Mouse (Mus musculus) inflammation-experienced regulatory T-cells, adult 6 months (primary cell): ENCODE data around the gene Zfp784. TPM values are rescaled to one million over a fixed set of nuclear protein-coding genes. Genes with fewer than 3 reads are reported as not detected.

Source experiments
- polyA plus RNA-seq, 3 experiments: library from polyadenylated mRNA; unstranded; fragments of 100-300 nt; shearing (Covaris generic); gene quantifications; one replicate each; pipeline ENCODE4 v1.2.1; 2017

Gene Zfp784
- polyA plus RNA-seq, 3 experiments from 2014 or later: 3.0 to 5.1 (median 3.7) TPM

Other genes starting within 250 kb of the Zfp784 start
- gene Tmem238, start 248.8 kb downstream of the Zfp784 start, polyA plus RNA-seq: under 1 TPM in 1 of 3 experiments, not detected in 2; 0.90 TPM
- 100 to 1,000 TPM; 324 to 638 (median 419) TPM for gene Rpl28, start 245.6 kb downstream of the Zfp784 start, polyA plus RNA-seq
- gene Ube2s, start 225.9 kb downstream of the Zfp784 start, polyA plus RNA-seq: 10 to 100 TPM; 13.2 to 64.5 (median 31.1) TPM
- gene Shisa7, start 193.8 kb downstream of the Zfp784 start, polyA plus RNA-seq: not detected
- gene Isoc2b, start 168.2 kb downstream of the Zfp784 start, polyA plus RNA-seq: 10 to 100 TPM; 26.6 to 36.5 (median 34.4) TPM
- gene Isoc2a, start 161.3 kb downstream of the Zfp784 start, polyA plus RNA-seq: under 1 TPM; 0.58 to 0.92 (median 0.70) TPM
- gene Gm36210, start 131.9 kb downstream of the Zfp784 start, polyA plus RNA-seq: not detected
- 1 to 10 TPM in 2 of 3 experiments, under 1 TPM in 1; 0.93 to 1.8 (median 1.6) TPM for gene Zfp628, start 123.2 kb downstream of the Zfp784 start, polyA plus RNA-seq
- under 1 TPM in 2 of 3 experiments, not detected in 1; 0.34 to 0.44 TPM for gene Nat14, start 116.4 kb downstream of the Zfp784 start, polyA plus RNA-seq
- gene Ssc5d, start 112.7 kb downstream of the Zfp784 start, polyA plus RNA-seq: not detected
- gene Sbk2, start 74.0 kb downstream of the Zfp784 start, polyA plus RNA-seq: 1 to 10 TPM in 2 of 3 experiments, not detected in 1; 1.2 to 2.0 TPM
- not detected for gene Sbk3, start 67.3 kb downstream of the Zfp784 start, polyA plus RNA-seq
- gene Zfp579, start 42.3 kb downstream of the Zfp784 start, polyA plus RNA-seq: 1 to 10 TPM; 4.3 to 6.0 (median 5.1) TPM
- gene Zfp524, start 24.0 kb downstream of the Zfp784 start, polyA plus RNA-seq: 10 to 100 TPM; 34.4 to 44.7 (median 38.9) TPM
- gene Fiz1, start 23.7 kb downstream of the Zfp784 start, polyA plus RNA-seq: 10 to 100 TPM in 1 of 3 experiments, 1 to 10 TPM in 2; 7.2 to 15.1 (median 7.9) TPM
- gene Gm44973, start 22.9 kb downstream of the Zfp784 start, polyA plus RNA-seq: 10 to 100 TPM in 2 of 3 experiments, 1 to 10 TPM in 1; 7.8 to 17.2 (median 10.8) TPM
- 1 to 10 TPM; 2.5 to 6.7 (median 5.2) TPM for gene Zfp865, start 18.1 kb downstream of the Zfp784 start, polyA plus RNA-seq
- not detected for gene Ccdc106, start 17.9 kb downstream of the Zfp784 start, polyA plus RNA-seq
- gene 4632433K11Rik, start 4.3 kb downstream of the Zfp784 start, polyA plus RNA-seq: not detected
- 1 to 10 TPM in 1 of 3 experiments, under 1 TPM in 2; 0.77 to 1.3 (median 0.93) TPM for gene Zfp580, start 13.1 kb upstream of the Zfp784 start, polyA plus RNA-seq
- gene U2af2, start 23.7 kb upstream of the Zfp784 start, polyA plus RNA-seq: 10 to 100 TPM; 26.0 to 33.4 (median 32.0) TPM
- 1 to 10 TPM; 5.8 to 7.3 (median 6.8) TPM for gene Epn1, start 41.8 kb upstream of the Zfp784 start, polyA plus RNA-seq
- gene Rfpl4, start 78.5 kb upstream of the Zfp784 start, polyA plus RNA-seq: not detected
- under 1 TPM in 1 of 3 experiments, not detected in 2; 0.50 TPM for gene Rasl2-9, start 87.5 kb upstream of the Zfp784 start, polyA plus RNA-seq
- gene Vmn1r55, start 111.2 kb upstream of the Zfp784 start, polyA plus RNA-seq: under 1 TPM in 2 of 3 experiments, not detected in 1; 0.15 to 0.40 TPM
- not detected for gene Vmn1r56, start 158.3 kb upstream of the Zfp784 start, polyA plus RNA-seq
- not detected for gene Vmn1r57, start 180.0 kb upstream of the Zfp784 start, polyA plus RNA-seq